Mouse (Mus musculus) bone marrow macrophage, adult 2 months (primary cell): ENCODE data around the gene 4930402H24Rik. TPM values are rescaled to one million over a fixed set of nuclear protein-coding genes. Genes with fewer than 3 reads are reported as not detected.
"Not testable (repeated sequence)": the region's sequence is repeated elsewhere in the genome, so short reads cannot be mapped to it uniquely, and the experiment has no call there.

Experiments used
- H3K27ac ChIP-seq: 2 replicates; pipeline ENCODE4 v1.5.1; 2012; ENCODE audit warnings: low read depth, low read length; ENCODE audit not compliant: insufficient read depth
- H3K4me1 ChIP-seq: 2 replicates; pipeline ENCODE4 v1.6.1; 2012; ENCODE audit warnings: low read length; ENCODE audit not compliant: control insufficient read depth, insufficient read depth
- H3K4me3 ChIP-seq: 2 replicates; pipeline ENCODE4 v1.5.1; 2012; ENCODE audit warnings: mild to moderate bottlenecking, low read length, moderate library complexity; ENCODE audit not compliant: insufficient read depth
- CTCF ChIP-seq: IDR thresholded peaks from 2 replicates; pipeline ENCODE4 v1.5.1; 2012; ENCODE audit warnings: low read depth, mild to moderate bottlenecking, low read length, moderate library complexity
- POLR2A ChIP-seq: IDR thresholded peaks from 2 replicates; pipeline ENCODE4 v1.6.1; 2012; ENCODE audit warnings: mild to moderate bottlenecking, low read depth, low read length, borderline replicate concordance
- polyA plus RNA-seq: library from polyadenylated mRNA; stranded (reverse); fragments of >200 nt; gene quantifications from 2 replicates; pipeline ENCODE4 v1.2.4, GENCODE M21; 2012; ENCODE audit not compliant: missing spikeins, insufficient read depth, insufficient read length

The 4930402H24Rik gene
- polyA plus RNA-seq, 1 experiment: 22.8 TPM

DNA sequence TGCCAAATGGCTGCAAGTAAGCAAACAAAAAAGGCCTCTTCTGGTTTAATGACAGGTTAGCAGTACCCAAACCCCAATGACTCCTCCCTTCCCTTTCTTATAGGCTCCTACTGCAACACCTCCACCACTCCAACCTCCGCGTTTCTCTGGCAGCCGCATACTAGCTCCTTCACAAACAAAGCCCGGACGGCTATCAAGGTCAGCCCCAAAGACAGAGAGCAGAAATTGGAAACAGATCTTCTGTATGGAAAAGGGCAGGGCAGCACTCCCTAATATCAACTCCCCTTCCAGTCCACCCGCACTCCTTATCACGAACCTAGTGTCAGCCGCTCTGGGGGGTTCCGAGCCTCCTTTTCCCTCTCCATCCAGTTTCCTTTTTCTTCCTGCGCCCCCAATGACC is 67.1 kb downstream of the 4930402H24Rik start:
- TF ChIP-seq CTCF (no peak), POLR2A (no peak)
- H3K4me1 ChIP-seq: peaks cover 8% of the 10 kb centered on the region
- H3K27ac ChIP-seq: peak overlapping the region; percentile 43
- peak overlapping the region; percentile 92 for H3K4me3 ChIP-seq

DNA sequence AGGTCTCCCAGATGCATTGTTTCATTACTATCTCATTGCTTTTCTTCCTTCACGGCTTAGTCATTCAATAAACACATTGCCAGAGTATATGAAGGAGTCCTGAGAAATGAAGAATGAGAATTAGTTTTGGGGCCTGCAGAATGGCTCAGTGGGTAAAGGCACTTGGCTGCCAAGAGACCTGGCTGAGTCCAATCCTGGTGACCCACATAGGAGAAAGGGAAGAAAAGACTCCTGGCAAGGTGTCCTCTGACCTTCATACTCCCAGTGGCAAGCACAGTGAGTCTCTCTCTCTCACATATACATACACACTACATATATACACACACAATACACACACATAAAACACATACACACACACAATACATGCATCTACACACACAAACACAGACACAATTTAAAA is 68.1 kb downstream of the 4930402H24Rik start:
- no peak overlapping the region for H3K4me3 ChIP-seq
- peaks cover 14% of the 10 kb centered on the region for H3K4me1 ChIP-seq
- H3K27ac ChIP-seq: no peak overlapping the region
- TF ChIP-seq POLR2A (no peak), CTCF (no peak)

DNA sequence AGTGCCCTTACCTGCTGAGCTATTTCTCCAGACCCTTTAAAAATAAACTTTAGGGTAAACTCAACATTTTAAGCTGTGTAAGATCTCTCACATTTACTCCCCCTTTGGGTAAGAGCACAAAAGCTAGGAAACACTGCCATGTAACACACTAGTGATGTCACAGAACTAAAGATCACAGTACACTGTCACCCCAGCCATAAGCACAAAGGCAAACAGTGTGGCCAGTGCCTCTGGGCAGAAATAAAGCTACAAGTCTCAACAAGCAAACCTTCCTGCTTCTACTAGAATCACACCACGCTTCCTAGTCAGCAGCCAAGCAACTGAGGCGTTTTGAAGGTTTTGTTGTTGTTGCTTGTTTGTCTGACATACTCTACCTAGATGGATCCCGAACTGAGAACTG is 72.5 kb downstream of the 4930402H24Rik start:
- Histone ChIP-seq H3K4me3 (no peak overlapping the region), H3K27ac (peak overlapping the region; percentile 4; the same call in 1 of the 2 replicates), H3K4me1 (peaks cover 25% of the 10 kb centered on the region)
- TF ChIP-seq CTCF (no peak), POLR2A (no peak)

DNA sequence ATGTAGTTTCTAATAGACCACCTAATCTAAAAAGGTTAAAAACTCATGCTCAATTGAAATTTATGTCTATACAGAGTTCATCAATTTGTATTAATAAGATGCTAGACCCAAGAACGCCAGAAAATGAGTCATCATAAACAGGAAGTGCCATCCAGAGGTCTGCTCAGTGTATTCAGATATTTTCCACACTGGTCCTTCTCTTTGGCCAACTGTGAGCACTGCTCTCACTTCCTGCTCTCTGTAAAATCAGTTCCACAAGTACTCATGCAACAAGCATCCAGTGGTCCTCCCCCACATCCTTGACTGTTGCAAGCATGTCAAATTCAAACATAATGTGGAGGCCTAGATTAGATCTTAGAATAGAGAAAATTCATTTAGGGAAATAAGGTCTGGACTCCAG is 73.6 kb downstream of the 4930402H24Rik start:
- H3K27ac ChIP-seq: no peak overlapping the region
- H3K4me1 ChIP-seq: peaks cover 19% of the 10 kb centered on the region
- no peak for TF ChIP-seq POLR2A
- TF ChIP-seq CTCF: no peak

DNA sequence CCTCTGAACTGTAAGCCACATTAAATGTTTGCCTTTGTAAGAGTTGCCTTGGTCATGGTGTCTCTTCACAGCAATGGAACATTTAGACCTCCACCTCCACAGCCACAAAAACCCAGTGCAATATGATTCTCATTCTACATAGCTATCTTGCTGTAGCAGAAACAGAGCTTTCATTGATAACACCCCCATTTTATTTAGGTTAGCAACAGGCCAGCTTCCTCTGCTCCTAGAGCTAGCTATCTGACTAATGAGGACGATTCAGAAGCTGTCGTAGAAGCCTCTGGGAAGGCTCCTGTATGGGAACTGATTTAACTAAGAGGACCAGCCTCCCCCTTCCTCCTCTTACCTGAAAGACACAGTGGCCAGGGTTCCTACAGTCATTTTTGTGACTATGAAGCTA is 74.2 kb downstream of the 4930402H24Rik start:
- no peak for TF ChIP-seq POLR2A
- TF ChIP-seq CTCF: no peak
- H3K4me1 ChIP-seq: peaks cover 21% of the 10 kb centered on the region
- 0 out of 2 replicates have a peak overlapping the region, but pooled peaks have one; percentile 8 for H3K27ac ChIP-seq
- no peak overlapping the region for H3K4me3 ChIP-seq

More for the DNA sequence above, 73.6 kb downstream of the 4930402H24Rik start:
- H3K4me3 ChIP-seq: no peak overlapping the region

DNA sequence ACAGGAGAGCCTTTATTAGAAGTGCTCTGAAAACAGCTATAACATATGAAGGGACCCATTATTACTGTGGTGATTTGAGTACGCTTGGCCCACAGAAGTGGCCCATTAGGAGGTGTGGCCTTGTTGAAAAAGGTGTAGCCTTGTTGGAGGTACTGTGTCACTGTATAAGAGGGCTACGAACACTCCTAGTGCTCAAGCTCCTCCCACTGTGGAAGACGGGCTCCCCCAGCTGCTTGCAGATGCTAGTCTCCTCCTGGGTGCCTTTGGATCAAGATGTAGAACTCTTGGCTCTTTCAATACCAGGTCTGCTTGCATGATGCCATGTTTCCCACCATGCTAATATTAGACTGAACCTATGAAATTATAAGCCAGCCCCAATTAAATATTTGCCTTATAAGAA is 76.0 kb downstream of the 4930402H24Rik start:
- TF ChIP-seq POLR2A (no peak), CTCF (no peak)

DNA sequence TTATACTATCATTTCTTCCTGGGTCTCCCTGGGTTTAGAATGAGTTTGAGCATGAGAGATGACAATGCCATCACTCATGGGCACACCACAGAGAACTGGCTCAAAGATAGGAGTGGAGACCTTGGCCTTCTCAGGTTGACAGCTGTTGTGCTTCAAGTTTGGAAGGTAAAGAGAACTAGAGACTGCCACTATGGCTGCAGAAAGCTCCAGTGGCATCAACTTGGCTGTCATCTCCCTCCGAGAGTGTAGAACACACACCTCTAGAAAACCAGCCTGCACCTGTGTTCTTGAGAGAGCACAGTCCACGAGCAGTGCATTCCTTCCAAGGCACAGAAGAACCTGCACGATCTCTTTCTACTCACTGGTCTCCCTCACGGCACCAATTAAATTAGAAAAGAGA is 76.7 kb downstream of the 4930402H24Rik start:
- Histone ChIP-seq H3K4me3 (no peak overlapping the region), H3K4me1 (peaks cover 27% of the 10 kb centered on the region), H3K27ac (no peak overlapping the region)
- TF ChIP-seq CTCF (no peak), POLR2A (no peak)

More for the DNA sequence above, 76.0 kb downstream of the 4930402H24Rik start:
- Histone ChIP-seq H3K4me3 (no peak overlapping the region), H3K27ac (no peak overlapping the region), H3K4me1 (peaks cover 27% of the 10 kb centered on the region)

DNA sequence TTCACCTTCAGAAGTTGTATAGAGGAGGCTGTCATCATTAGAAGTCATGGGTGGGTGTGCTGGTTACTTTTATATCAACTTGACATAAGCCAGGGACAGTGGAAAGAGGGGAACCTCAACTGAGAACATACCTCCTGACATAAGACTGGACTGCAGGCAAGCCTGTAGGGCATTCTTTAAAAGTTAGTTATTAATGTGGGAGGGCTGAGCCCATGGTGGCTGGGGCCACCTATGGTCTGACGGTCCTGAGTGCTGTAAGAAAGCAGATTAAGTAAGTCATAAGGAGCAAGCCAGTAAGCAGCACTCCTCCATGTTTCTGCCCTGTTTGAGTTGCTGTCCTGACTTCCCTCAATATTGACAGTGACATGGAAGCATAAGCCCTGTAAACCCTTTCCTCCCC is 77.5 kb downstream of the 4930402H24Rik start:
- Histone ChIP-seq H3K4me1 (peaks cover 25% of the 10 kb centered on the region), H3K27ac (no peak overlapping the region), H3K4me3 (no peak overlapping the region)
- TF ChIP-seq CTCF: no peak
- no peak for TF ChIP-seq POLR2A

DNA sequence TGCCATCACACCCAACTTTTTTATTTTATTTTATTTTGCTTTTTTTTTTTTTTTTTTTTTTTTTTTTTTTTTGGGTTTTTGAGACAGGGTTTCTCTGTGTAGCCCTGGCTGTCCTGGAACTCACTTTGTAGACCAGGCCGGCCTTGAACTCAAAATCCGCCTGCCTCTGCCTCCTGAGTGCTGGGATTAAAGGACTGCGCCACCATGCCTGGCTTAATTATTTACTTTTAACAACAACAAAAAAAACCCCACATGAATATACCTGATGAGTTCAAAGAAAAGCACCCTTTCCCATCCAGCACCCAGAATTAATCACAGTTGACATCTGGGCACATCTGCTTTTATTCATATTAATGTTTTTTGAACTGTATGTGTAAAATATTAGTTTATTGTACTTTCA is 78.1 kb downstream of the 4930402H24Rik start:
- H3K4me3 ChIP-seq, H3K27ac ChIP-seq: not testable (repeated sequence)
- H3K4me1 ChIP-seq: peaks cover 20% of the 10 kb centered on the region

DNA sequence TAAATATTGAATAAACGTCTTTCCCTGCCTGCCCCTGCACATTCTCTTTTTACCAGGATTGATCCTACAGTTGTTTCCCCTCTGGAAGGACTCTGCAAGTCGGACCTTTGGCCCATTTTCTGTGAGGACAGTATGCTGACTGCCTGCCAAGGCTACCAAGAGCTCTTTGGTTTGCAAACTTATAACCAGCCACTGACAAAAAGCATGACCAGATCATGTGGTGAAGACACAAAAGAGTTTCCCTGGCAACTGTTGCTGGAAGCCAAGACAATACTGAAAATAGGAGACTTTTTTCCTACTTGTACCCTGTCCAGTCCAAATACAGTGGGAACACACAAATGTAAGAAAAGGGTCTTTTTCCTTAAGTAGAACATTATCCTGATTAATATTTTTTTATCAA is 78.8 kb downstream of the 4930402H24Rik start:
- Histone ChIP-seq H3K27ac (no peak overlapping the region), H3K4me3 (no peak overlapping the region), H3K4me1 (peaks cover 18% of the 10 kb centered on the region)
- TF ChIP-seq CTCF: no peak
- TF ChIP-seq POLR2A: no peak

DNA sequence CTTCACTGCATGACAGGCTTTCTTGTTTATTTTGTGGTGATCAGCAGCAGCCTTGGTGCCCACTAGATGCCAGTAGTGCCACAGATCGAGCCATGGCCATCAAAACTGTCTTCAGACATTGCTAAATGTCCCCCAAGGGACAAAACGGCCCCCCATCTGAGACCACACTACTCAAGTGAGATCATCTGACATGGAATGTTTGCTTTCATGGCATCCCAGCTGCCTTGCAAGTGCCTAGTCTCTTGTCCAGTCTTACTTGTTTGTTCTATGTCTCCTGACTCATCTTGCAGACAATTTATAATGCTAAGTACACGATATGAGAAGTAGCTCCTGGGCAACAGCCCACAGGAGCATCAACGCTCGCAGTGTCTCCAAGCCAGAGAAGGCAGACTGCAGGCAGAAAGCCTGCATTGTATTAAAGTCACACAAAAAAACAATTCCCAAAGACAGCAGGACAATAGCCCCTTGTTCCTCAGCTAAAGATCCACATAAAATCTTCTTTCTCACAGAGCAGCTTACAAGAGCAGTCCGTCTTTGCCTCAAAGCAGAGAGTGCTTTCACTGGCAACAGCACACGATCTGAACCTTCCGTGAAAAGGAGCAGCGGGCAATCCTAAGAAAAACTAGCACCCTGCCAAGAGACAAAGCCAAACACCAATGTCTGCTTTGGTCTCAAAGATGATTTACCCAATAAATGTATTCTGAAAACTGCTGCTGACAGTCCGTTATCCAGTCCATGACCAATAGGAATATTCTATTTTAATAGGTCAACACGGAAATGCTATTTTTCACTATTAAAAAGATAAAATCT is 87.2 kb downstream of the 4930402H24Rik start:
- H3K27ac ChIP-seq: no peak overlapping the region
- TF ChIP-seq POLR2A (no peak), CTCF (peak; percentile 36)
- H3K4me3 ChIP-seq: no peak overlapping the region
- H3K4me1 ChIP-seq: no peaks in the 10 kb centered on the region
